Mouse (Mus musculus): ENCODE data around the gene Fnip2.
A peak's percentile ranks its signal among the peaks of the same experiment; 100 is the strongest.

Gene Fnip2

GRCm38 (mm10) chr3:79564875-79565606 is 2.6 kb downstream of the Fnip2 start:
- DNase-seq (ENCODE audit: low spot score in 2 of 2) = no peak

- no peak for DNase-seq (ENCODE audit: low spot score in 2 of 2)
Measured at GRCm38 (mm10) chr3:79563511-79563910, 4.1 kb downstream of the Fnip2 start.

- no peak for DNase-seq (ENCODE audit: low spot score in 2 of 2)
Measured at GRCm38 (mm10) chr3:79561784-79562715, 5.5 kb downstream of the Fnip2 start.

- DNase-seq (ENCODE audit: low spot score in 2 of 2) = no peak
Measured at GRCm38 (mm10) chr3:79560555-79560954, 7.0 kb downstream of the Fnip2 start.

- no peak for DNase-seq (ENCODE audit: low spot score in 2 of 2)
Measured at GRCm38 (mm10) chr3:79559773-79560045, 7.9 kb downstream of the Fnip2 start.

- DNase-seq (ENCODE audit: low spot score in 2 of 2) = no peak
Measured at GRCm38 (mm10) chr3:79559021-79559772, 8.4 kb downstream of the Fnip2 start.

- no peak for DNase-seq (ENCODE audit: low spot score in 2 of 2)
Measured at GRCm38 (mm10) chr3:79555061-79555460, 12.5 kb downstream of the Fnip2 start.

- DNase-seq (ENCODE audit: low spot score in 2 of 2) = no peak
Measured at GRCm38 (mm10) chr3:79553779-79554178, 13.8 kb downstream of the Fnip2 start.

GRCm38 (mm10) chr3:79551826-79552552 is 15.6 kb downstream of the Fnip2 start:
- no peak for DNase-seq (ENCODE audit: low spot score in 2 of 2)

- no peak for DNase-seq (ENCODE audit: low spot score in 2 of 2)
Measured at GRCm38 (mm10) chr3:79549751-79550393, 17.7 kb downstream of the Fnip2 start.

- DNase-seq (ENCODE audit: low spot score in 2 of 2) = no peak
Measured at GRCm38 (mm10) chr3:79548681-79549437, 18.7 kb downstream of the Fnip2 start.

GRCm38 (mm10) chr3:79542585-79542984 is 25.0 kb downstream of the Fnip2 start:
- DNase-seq (ENCODE audit: low spot score in 2 of 2) = no peak

- no peak for DNase-seq (ENCODE audit: low spot score in 2 of 2)
Measured at GRCm38 (mm10) chr3:79539656-79540055, 27.9 kb downstream of the Fnip2 start.

GRCm38 (mm10) chr3:79539124-79539523 is 28.5 kb downstream of the Fnip2 start:
- no peak for DNase-seq (ENCODE audit: low spot score in 2 of 2)

GRCm38 (mm10) chr3:79538342-79538741 is 29.3 kb downstream of the Fnip2 start:
- no peak for DNase-seq (ENCODE audit: low spot score in 2 of 2)

GRCm38 (mm10) chr3:79537626-79538203 is 29.9 kb downstream of the Fnip2 start:
- no peak for DNase-seq (ENCODE audit: low spot score in 2 of 2)

- DNase-seq (ENCODE audit: low spot score in 2 of 2) = no peak
Measured at GRCm38 (mm10) chr3:79537023-79537422, 30.6 kb downstream of the Fnip2 start.

GRCm38 (mm10) chr3:79531581-79532271 is 35.9 kb downstream of the Fnip2 start:
- peak in 1 of 2 experiments; percentile 68 for DNase-seq (ENCODE audit: low spot score in 2 of 2)

- DNase-seq (ENCODE audit: low spot score in 2 of 2) = no peak
Measured at GRCm38 (mm10) chr3:79529499-79530096, 38.0 kb downstream of the Fnip2 start.
